Mouse (Mus musculus): ENCODE measurements around the gene Slc7a6. TPM values are rescaled to one million over a fixed set of nuclear protein-coding genes. Genes with fewer than 3 reads are reported as not detected.

Gene Slc7a6
- polyA plus RNA-seq, 1 experiment from 2014 or later, result 3.2 TPM

- peaks cover 5% of the 10 kb centered on the region; the same call in 1 of the 2 replicates for H3K4me1 ChIP-seq (ENCODE audit: insufficient read depth)
- 71% methylated on average over 2 of the region's 2 CpGs for WGBS (ENCODE audit: insufficient replicate concordance)
- no peak overlapping the region for H3K4me3 ChIP-seq (ENCODE audit: low read depth, low read length)
- TF ChIP-seq CTCF (IDR thresholded peaks at IDR 0.05; ENCODE audit: low read depth), result no peak
- TF ChIP-seq EP300 (IDR thresholded peaks at IDR 0.05; ENCODE audit: low read depth), result no peak
- peaks cover 6% of the 10 kb centered on the region for H3K27me3 ChIP-seq (ENCODE audit: insufficient read depth, low read length)
- H3K9me3 ChIP-seq (ENCODE audit: low read length), result no peaks in the 10 kb centered on the region
- H3K9ac ChIP-seq (replicated peaks), result no peak overlapping the region
- DNase-seq (no peak), ATAC-seq (no peak)
- peaks cover 58% of the 10 kb centered on the region for H3K36me3 ChIP-seq (replicated peaks; ENCODE audit: insufficient read depth, low read length)
- H3K4me2 ChIP-seq (ENCODE audit: low read depth, low read length), result no peak overlapping the region
- peak overlapping the region; percentile 49 for H3K27ac ChIP-seq (ENCODE audit: low read depth)
Observed at GRCm38 (mm10) chr8:106129997-106130396, 38.7 kb upstream of the Slc7a6 start.

DNA sequence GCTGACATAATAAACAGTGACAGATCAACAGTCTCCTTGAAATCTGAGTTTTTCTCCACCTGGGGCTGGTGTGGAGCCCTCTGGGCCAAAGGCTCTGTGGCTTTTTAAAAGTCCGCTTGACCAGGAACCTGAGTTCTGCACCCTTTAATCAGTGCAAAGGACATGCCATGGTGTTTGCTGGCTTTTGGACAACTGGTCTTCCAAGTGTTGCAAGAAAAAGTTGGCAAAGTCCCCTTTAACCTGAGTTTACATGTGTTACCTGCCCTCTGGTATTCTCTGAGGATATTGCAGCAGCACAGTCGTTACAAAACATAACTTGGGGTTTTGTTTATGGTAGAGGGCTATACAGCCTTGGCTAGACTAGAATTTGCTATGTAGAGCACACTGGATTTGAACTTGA is 38.2 kb upstream of the Slc7a6 start:
- DNase-seq, result peak; percentile 31
- H3K36me3 ChIP-seq (replicated peaks; ENCODE audit: insufficient read depth, low read length), result peaks cover 58% of the 10 kb centered on the region
- H3K4me1 ChIP-seq (ENCODE audit: insufficient read depth), result peaks cover 5% of the 10 kb centered on the region; the same call in 1 of the 2 replicates

GRCm38 (mm10) chr8:106131021-106131420 is 37.6 kb upstream of the Slc7a6 start:
- Histone ChIP-seq H3K9me3 (ENCODE audit: low read length) (no peaks in the 10 kb centered on the region), H3K27me3 (ENCODE audit: insufficient read depth, low read length) (peaks cover 17% of the 10 kb centered on the region), H3K9ac (replicated peaks) (no peak overlapping the region), H3K36me3 (replicated peaks; ENCODE audit: insufficient read depth, low read length) (peaks cover 58% of the 10 kb centered on the region), H3K4me3 (ENCODE audit: low read depth, low read length) (no peak overlapping the region), H3K4me2 (ENCODE audit: low read depth, low read length) (no peak overlapping the region), H3K27ac (ENCODE audit: low read depth) (peak overlapping the region; percentile 82), H3K4me1 (ENCODE audit: insufficient read depth) (peaks cover 5% of the 10 kb centered on the region)
- DNase-seq (no peak), ATAC-seq (no peak)
- TF ChIP-seq EP300 (IDR thresholded peaks at IDR 0.05; ENCODE audit: low read depth) (no peak), CTCF (IDR thresholded peaks at IDR 0.05; ENCODE audit: low read depth) (no peak)
- WGBS (ENCODE audit: insufficient replicate concordance), result 77% methylated on average over 4 of the region's 4 CpGs

More for the DNA sequence above, 38.2 kb upstream of the Slc7a6 start:
- Histone ChIP-seq H3K27me3 (ENCODE audit: insufficient read depth, low read length) (peaks cover 11% of the 10 kb centered on the region), H3K4me2 (ENCODE audit: low read depth, low read length) (no peak overlapping the region), H3K9me3 (ENCODE audit: low read length) (no peaks in the 10 kb centered on the region), H3K9ac (replicated peaks) (no peak overlapping the region), H3K27ac (ENCODE audit: low read depth) (peak overlapping the region; percentile 82), H3K4me3 (ENCODE audit: low read depth, low read length) (no peak overlapping the region)
- 54% methylated on average over 2 of the region's 2 CpGs for WGBS (ENCODE audit: insufficient replicate concordance)
- no peak for TF ChIP-seq CTCF (IDR thresholded peaks at IDR 0.05; ENCODE audit: low read depth)
- TF ChIP-seq EP300 (IDR thresholded peaks at IDR 0.05; ENCODE audit: low read depth), result peak; percentile 87
- ATAC-seq, result peak; percentile 12

GRCm38 (mm10) chr8:106131488-106132222 is 37.0 kb upstream of the Slc7a6 start:
- Histone ChIP-seq H3K9me3 (ENCODE audit: low read length) (no peaks in the 10 kb centered on the region), H3K27ac (ENCODE audit: low read depth) (peak overlapping the region; percentile 82), H3K36me3 (replicated peaks; ENCODE audit: insufficient read depth, low read length) (peaks cover 58% of the 10 kb centered on the region)

GRCm38 (mm10) chr8:106132356-106132755 is 36.3 kb upstream of the Slc7a6 start:
- Histone ChIP-seq H3K36me3 (replicated peaks; ENCODE audit: insufficient read depth, low read length) (peaks cover 57% of the 10 kb centered on the region), H3K4me2 (ENCODE audit: low read depth, low read length) (no peak overlapping the region), H3K27ac (ENCODE audit: low read depth) (no peak overlapping the region), H3K4me3 (ENCODE audit: low read depth, low read length) (no peak overlapping the region), H3K27me3 (ENCODE audit: insufficient read depth, low read length) (peaks cover 30% of the 10 kb centered on the region), H3K4me1 (ENCODE audit: insufficient read depth) (peaks cover 11% of the 10 kb centered on the region), H3K9ac (replicated peaks) (no peak overlapping the region), H3K9me3 (ENCODE audit: low read length) (no peaks in the 10 kb centered on the region)
- ATAC-seq, result no peak
- WGBS (ENCODE audit: insufficient replicate concordance), result 78% methylated on average over 11 of the region's 11 CpGs
- no peak for DNase-seq
- TF ChIP-seq EP300 (IDR thresholded peaks at IDR 0.05; ENCODE audit: low read depth) (no peak), CTCF (IDR thresholded peaks at IDR 0.05; ENCODE audit: low read depth) (no peak)

More at GRCm38 (mm10) chr8:106131488-106132222, 37.0 kb upstream of the Slc7a6 start:
- Histone ChIP-seq H3K9ac (replicated peaks) (no peak overlapping the region), H3K27me3 (ENCODE audit: insufficient read depth, low read length) (peaks cover 23% of the 10 kb centered on the region), H3K4me1 (ENCODE audit: insufficient read depth) (peaks cover 11% of the 10 kb centered on the region), H3K4me2 (ENCODE audit: low read depth, low read length) (no peak overlapping the region), H3K4me3 (ENCODE audit: low read depth, low read length) (no peak overlapping the region)
- 59% methylated on average over 7 of the region's 7 CpGs for WGBS (ENCODE audit: insufficient replicate concordance)
- no peak for ATAC-seq
- DNase-seq, result no peak
- TF ChIP-seq CTCF (IDR thresholded peaks at IDR 0.05; ENCODE audit: low read depth) (no peak), EP300 (IDR thresholded peaks at IDR 0.05; ENCODE audit: low read depth) (no peak)

DNA sequence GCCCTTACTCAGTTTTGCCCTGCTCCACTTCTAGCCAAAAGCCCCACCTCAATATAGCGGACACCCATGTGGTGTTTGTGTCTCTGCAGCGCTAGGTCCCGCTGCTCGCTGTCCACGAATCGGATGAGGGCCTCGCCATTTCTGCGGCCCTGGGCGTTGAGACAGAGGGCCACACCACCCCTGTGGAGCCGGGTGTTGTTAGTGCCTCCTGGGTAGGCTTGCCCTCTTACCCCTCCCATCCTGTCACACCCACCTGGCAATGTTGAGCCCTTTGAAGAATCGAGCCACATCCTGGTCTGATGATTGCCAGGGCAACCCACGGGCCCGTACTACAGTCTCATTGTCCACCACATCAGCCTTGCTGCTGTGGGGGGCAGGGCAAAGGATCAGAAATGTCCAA is 35.1 kb upstream of the Slc7a6 start:
- WGBS (ENCODE audit: insufficient replicate concordance), result 71% methylated on average over 13 of the region's 13 CpGs

More for the DNA sequence above, 35.1 kb upstream of the Slc7a6 start:
- Histone ChIP-seq H3K9me3 (ENCODE audit: low read length) (no peaks in the 10 kb centered on the region), H3K4me1 (ENCODE audit: insufficient read depth) (peaks cover 14% of the 10 kb centered on the region), H3K27ac (ENCODE audit: low read depth) (no peak overlapping the region), H3K4me2 (ENCODE audit: low read depth, low read length) (no peak overlapping the region), H3K4me3 (ENCODE audit: low read depth, low read length) (no peak overlapping the region), H3K27me3 (ENCODE audit: insufficient read depth, low read length) (peaks cover 41% of the 10 kb centered on the region), H3K9ac (replicated peaks) (no peak overlapping the region), H3K36me3 (replicated peaks; ENCODE audit: insufficient read depth, low read length) (peaks cover 45% of the 10 kb centered on the region)
- DNase-seq, result no peak
- no peak for ATAC-seq
- TF ChIP-seq EP300 (IDR thresholded peaks at IDR 0.05; ENCODE audit: low read depth), result no peak

Measured in liver, postnatal 0 days (tissue).